Mouse (Mus musculus): Measurements from ENCODE around the gene Adss. TPM values are rescaled to one million over a fixed set of nuclear protein-coding genes. Genes with fewer than 3 reads are reported as not detected.

Adss gene
- polyA plus RNA-seq, 1 experiment = 25.3 TPM

DNA sequence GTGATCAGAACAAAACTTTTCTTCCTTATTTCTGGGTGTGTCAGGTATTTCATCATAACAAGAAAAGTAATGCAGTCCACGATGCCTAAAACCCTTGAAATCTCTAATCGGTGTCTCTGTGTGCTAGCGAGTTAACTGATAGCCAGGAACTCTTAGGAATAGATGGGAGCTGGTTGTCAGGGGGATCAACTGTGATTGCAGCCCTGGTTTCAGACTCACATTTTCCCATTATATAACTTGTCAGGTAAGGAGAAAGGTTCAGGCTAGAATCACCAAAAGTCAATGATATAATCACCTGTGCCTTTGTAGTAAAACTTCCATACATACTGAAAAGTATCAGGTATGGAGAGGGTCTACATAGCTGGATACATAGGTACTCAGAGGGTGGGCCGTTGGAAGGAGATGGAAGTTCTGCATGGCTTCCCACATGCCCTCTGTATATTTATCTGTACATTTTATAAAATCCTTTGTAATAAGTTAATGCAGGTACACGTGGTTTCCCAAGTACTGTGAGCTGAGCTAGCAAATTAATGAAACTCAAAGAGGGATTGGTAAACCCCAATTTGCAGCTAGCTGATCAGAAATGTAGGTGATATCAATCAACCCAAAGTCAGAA, 81.8 kb downstream of the Adss start:
- H3K36me3 ChIP-seq (ENCODE audit: control insufficient read depth, insufficient read depth, low read length) = no peaks in the 10 kb centered on the region
- no peak overlapping the region for H3K27ac ChIP-seq (ENCODE audit: insufficient read depth, low read depth, low read length)
- DNase-seq = no peak
- TF ChIP-seq CTCF (conservative IDR thresholded peaks at IDR 0.05; ENCODE audit: insufficient read depth, insufficient read length, low read depth, low read length) = no peak
- TF ChIP-seq POLR2A (IDR thresholded peaks at IDR 0.05; ENCODE audit: low read depth, low read length) = no peak
- no peaks in the 10 kb centered on the region for H3K27me3 ChIP-seq (replicated peaks; ENCODE audit: control insufficient read depth, insufficient read depth, low read length)
- no peak overlapping the region for H3K4me3 ChIP-seq (ENCODE audit: insufficient read depth, low read depth, low read length)
- peaks cover 4% of the 10 kb centered on the region for H3K4me1 ChIP-seq (ENCODE audit: control insufficient read depth, insufficient read depth, low read length)
- 93% methylated on average over 5 of the region's 5 CpGs for WGBS

- TF ChIP-seq CTCF (conservative IDR thresholded peaks at IDR 0.05; ENCODE audit: insufficient read depth, insufficient read length, low read depth, low read length) (no peak), POLR2A (IDR thresholded peaks at IDR 0.05; ENCODE audit: low read depth, low read length) (no peak)
- Histone ChIP-seq H3K36me3 (ENCODE audit: control insufficient read depth, insufficient read depth, low read length) (no peaks in the 10 kb centered on the region), H3K4me1 (ENCODE audit: control insufficient read depth, insufficient read depth, low read length) (peaks cover 4% of the 10 kb centered on the region), H3K4me3 (ENCODE audit: insufficient read depth, low read depth, low read length) (no peak overlapping the region), H3K27ac (ENCODE audit: insufficient read depth, low read depth, low read length) (no peak overlapping the region), H3K27me3 (replicated peaks; ENCODE audit: control insufficient read depth, insufficient read depth, low read length) (no peaks in the 10 kb centered on the region)
- WGBS = 74% methylated on average over 3 of the region's 3 CpGs
- DNase-seq = no peak
Measured at GRCm38 (mm10) chr1:177713635-177714396, 82.5 kb downstream of the Adss start.

Other genes with a start within 250 kb of the Adss start
- 4.0 and 6.5 TPM in 2 replicates for gene 1700016C15Rik, start 66.7 kb downstream of the Adss start, polyA plus RNA-seq (2012; rRNA removed)
- 0.58 and 0.60 TPM in 2 replicates for gene Catspere2, start 186.9 kb upstream of the Adss start, polyA plus RNA-seq (2012; rRNA removed)